Mouse (Mus musculus) spleen, adult 2 months (tissue): ENCODE data around the gene Sf3a2.

Experiments
- CTCF ChIP-seq: fragments of 200-500 bp; IDR thresholded peaks from 2 replicates; pipeline ENCODE4 v1.5.1; 2011; ENCODE audit warnings: mild to moderate bottlenecking, inconsistent platforms; ENCODE audit not compliant: insufficient read depth, insufficient read length, insufficient replicate concordance; ENCODE audit errors: extremely low read depth
- POLR2A ChIP-seq: fragments of 200-500 bp; IDR thresholded peaks from 2 replicates; pipeline ENCODE4 v1.6.1; 2011; ENCODE audit warnings: low read depth, low read length, inconsistent platforms

DNA sequence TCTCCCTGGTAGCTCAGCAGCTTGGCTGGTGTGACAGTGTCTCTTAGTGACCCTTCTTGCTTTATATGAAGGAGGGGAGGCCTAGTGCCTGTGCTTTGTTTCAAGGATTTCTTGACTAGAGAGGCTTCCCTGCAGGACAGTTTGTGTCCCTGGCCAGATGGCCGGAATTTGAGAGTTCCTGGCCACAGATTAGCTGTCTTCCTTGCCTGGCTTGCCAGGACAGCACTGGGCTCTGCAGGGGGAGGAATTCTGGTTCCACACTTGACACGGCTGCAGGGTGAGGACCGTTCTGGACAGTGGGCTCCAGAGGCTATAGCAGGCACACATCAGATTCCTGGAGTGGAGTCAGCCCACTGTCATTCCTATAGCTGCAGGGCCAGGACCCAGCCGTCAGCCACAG is 22.3 kb upstream of the Sf3a2 start:
- no peak for TF ChIP-seq POLR2A
- no peak for TF ChIP-seq CTCF
